Mouse (Mus musculus): ENCODE data around the gene Srgn.

- TF ChIP-seq CTCF (IDR thresholded peaks at IDR 0.05) (no peak), EP300 (IDR thresholded peaks at IDR 0.05) (no peak)
These were observed 65.9 kb downstream of the Srgn start for GRCm38 (mm10) chr10:62461321-62461720.
